Mouse (Mus musculus) brain, embryonic 14.5 days (tissue): Measurements from ENCODE around the gene Tmpo.
A peak's percentile ranks its signal among the peaks of the same experiment; 100 is the strongest.

Experiments
- CTCF ChIP-seq: fragments of 200-500 bp; IDR thresholded peaks from 2 replicates; pipeline ENCODE4 v1.5.1; 2012; ENCODE audit warnings: inconsistent platforms, mild to moderate bottlenecking, moderate library complexity, borderline replicate concordance; ENCODE audit not compliant: insufficient read depth, insufficient read length; ENCODE audit errors: extremely low read depth
- POLR2A ChIP-seq: fragments of 200-500 bp; IDR thresholded peaks from 2 replicates; pipeline ENCODE4 v1.6.1; 2012; ENCODE audit warnings: mild to moderate bottlenecking, inconsistent platforms, borderline replicate concordance; ENCODE audit not compliant: poor library complexity, insufficient read depth, insufficient read length, severe bottlenecking; ENCODE audit errors: extremely low read depth

GRCm38 (mm10) chr10:91142654-91143191 is 38.4 kb downstream of the Tmpo start:
- peak; percentile 14; the same call in 1 of the 2 replicates for TF ChIP-seq CTCF
- no peak for TF ChIP-seq POLR2A
